Mouse (Mus musculus): ENCODE data around the gene Efcab2. TPM values are rescaled to one million over a fixed set of nuclear protein-coding genes. Genes with fewer than 3 reads are reported as not detected.

Efcab2 gene
- polyA plus RNA-seq, 1 experiment = 0.49 TPM

DNA sequence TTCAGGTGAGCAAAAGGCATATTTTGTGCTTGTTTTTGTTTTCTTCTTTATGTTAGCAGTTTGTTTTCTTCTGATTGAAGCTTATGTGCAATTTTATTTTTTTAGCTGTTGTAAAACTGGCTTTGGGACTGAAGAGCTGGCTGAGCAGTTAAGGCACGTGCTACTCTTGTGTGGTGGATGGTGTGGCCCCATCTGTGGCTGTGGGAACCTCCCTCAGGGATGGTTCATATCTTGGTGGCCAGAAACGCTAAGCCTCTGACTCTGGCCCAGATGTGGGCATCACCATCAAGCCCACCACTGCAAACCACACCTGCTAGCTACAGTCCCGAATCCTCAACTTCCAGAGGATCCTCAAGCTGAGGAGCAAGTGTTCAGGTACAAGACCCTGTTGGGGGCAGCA is 27.8 kb upstream of the Efcab2 start:
- no peak for TF ChIP-seq POLR2A (IDR thresholded peaks at IDR 0.05; ENCODE audit: control insufficient read depth, extremely low read depth, insufficient read depth, low read length, poor library complexity)
- no peak for TF ChIP-seq CTCF (IDR thresholded peaks at IDR 0.05; ENCODE audit: borderline replicate concordance, control insufficient read depth, extremely low read depth, insufficient read depth, low read length, poor library complexity)
- Histone ChIP-seq H3K36me3 (ENCODE audit: control insufficient read depth, insufficient read depth, low read length) (no peaks in the 10 kb centered on the region), H3K27me3 (ENCODE audit: control insufficient read depth, insufficient read depth, low read length) (no peaks in the 10 kb centered on the region), H3K4me1 (replicated peaks; ENCODE audit: control insufficient read depth, insufficient read depth, low read length) (no peaks in the 10 kb centered on the region), H3K4me3 (ENCODE audit: control insufficient read depth, insufficient read depth, low read length) (no peak overlapping the region), H3K27ac (ENCODE audit: control insufficient read depth, insufficient read depth, low read length) (no peak overlapping the region)
- DNase-seq = no peak
- WGBS = 70% methylated on average over 3 of the region's 3 CpGs

DNA sequence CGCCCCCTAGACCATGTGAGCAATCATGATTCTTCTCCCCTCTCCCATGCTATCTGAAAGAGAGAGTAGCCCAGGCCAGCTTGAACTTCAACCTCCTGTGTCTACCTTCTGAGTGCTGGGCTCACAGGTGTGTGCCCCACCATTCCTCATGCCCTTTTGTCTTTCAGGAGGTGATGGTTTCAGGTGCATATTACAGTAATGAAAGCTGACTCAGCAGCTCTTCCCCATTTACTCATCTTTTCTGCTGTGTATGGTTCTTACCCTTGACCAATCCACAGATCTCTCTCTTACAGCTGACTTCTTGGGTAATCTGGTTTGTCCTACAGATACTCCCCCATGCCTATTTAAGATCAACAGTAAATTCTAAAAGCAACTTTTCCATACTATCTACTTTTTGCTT is 26.7 kb upstream of the Efcab2 start:
- H3K4me3 ChIP-seq (ENCODE audit: control insufficient read depth, insufficient read depth, low read length) = no peak overlapping the region
- WGBS = 95% methylated on average over 1 of the region's 1 CpGs
- no peak overlapping the region for H3K27ac ChIP-seq (ENCODE audit: control insufficient read depth, insufficient read depth, low read length)
- TF ChIP-seq POLR2A (IDR thresholded peaks at IDR 0.05; ENCODE audit: control insufficient read depth, extremely low read depth, insufficient read depth, low read length, poor library complexity) (no peak), CTCF (IDR thresholded peaks at IDR 0.05; ENCODE audit: borderline replicate concordance, control insufficient read depth, extremely low read depth, insufficient read depth, low read length, poor library complexity) (no peak)
- H3K36me3 ChIP-seq (ENCODE audit: control insufficient read depth, insufficient read depth, low read length) = no peaks in the 10 kb centered on the region
- H3K27me3 ChIP-seq (ENCODE audit: control insufficient read depth, insufficient read depth, low read length) = no peaks in the 10 kb centered on the region
- H3K4me1 ChIP-seq (replicated peaks; ENCODE audit: control insufficient read depth, insufficient read depth, low read length) = no peaks in the 10 kb centered on the region
- no peak for DNase-seq

DNA sequence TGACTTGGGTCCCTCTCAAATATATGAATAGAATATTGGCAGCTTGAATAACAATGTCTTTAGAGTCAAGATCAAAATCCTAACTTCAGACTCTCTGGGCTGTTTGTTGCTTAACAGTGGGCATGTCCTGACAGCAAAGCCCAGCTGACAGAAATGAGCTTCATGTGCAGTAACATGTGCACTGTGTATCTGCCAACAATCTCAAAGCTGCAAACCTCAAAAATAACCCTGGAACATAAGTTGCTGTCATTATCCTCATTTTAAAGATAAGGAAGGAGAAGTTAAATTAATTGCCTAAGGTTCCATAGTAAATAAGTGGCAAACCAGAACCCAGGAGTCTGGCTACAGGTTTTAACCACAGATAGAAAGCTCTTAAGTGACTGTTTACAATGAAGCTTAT is 23.7 kb upstream of the Efcab2 start:
- no peak overlapping the region for H3K27ac ChIP-seq (ENCODE audit: control insufficient read depth, insufficient read depth, low read length)
- no peak for DNase-seq

DNA sequence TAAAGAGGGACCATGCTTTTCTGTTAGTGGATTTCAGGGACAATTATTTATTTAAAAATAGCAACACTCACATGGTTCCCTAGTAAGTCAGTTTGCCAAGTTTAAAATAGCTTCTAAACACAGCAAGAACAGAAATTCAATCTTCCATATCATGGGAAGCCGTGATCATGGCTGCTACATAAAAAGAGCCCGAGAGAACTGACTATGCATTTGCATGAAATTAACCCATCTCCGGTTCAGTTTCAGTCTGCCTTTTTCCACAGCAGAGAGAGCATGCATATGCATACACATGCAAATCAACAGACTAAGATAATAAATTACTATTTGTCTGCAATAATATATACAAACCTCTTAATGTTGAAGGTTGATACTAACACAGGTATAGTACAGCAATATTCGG is 17.1 kb upstream of the Efcab2 start:
- H3K36me3 ChIP-seq (ENCODE audit: control insufficient read depth, insufficient read depth, low read length) = no peaks in the 10 kb centered on the region
- H3K4me3 ChIP-seq (ENCODE audit: control insufficient read depth, insufficient read depth, low read length) = no peak overlapping the region
- H3K27ac ChIP-seq (ENCODE audit: control insufficient read depth, insufficient read depth, low read length) = no peak overlapping the region
- no peaks in the 10 kb centered on the region for H3K4me1 ChIP-seq (replicated peaks; ENCODE audit: control insufficient read depth, insufficient read depth, low read length)
- no peak for DNase-seq
- TF ChIP-seq CTCF (IDR thresholded peaks at IDR 0.05; ENCODE audit: borderline replicate concordance, control insufficient read depth, extremely low read depth, insufficient read depth, low read length, poor library complexity) = no peak
- TF ChIP-seq POLR2A (IDR thresholded peaks at IDR 0.05; ENCODE audit: control insufficient read depth, extremely low read depth, insufficient read depth, low read length, poor library complexity) = no peak
- H3K27me3 ChIP-seq (ENCODE audit: control insufficient read depth, insufficient read depth, low read length) = no peaks in the 10 kb centered on the region
- 94% methylated on average over 4 of the region's 4 CpGs for WGBS

More for the DNA sequence above, 23.7 kb upstream of the Efcab2 start:
- H3K27me3 ChIP-seq (ENCODE audit: control insufficient read depth, insufficient read depth, low read length) = no peaks in the 10 kb centered on the region
- TF ChIP-seq POLR2A (IDR thresholded peaks at IDR 0.05; ENCODE audit: control insufficient read depth, extremely low read depth, insufficient read depth, low read length, poor library complexity) (no peak), CTCF (IDR thresholded peaks at IDR 0.05; ENCODE audit: borderline replicate concordance, control insufficient read depth, extremely low read depth, insufficient read depth, low read length, poor library complexity) (no peak)
- H3K4me3 ChIP-seq (ENCODE audit: control insufficient read depth, insufficient read depth, low read length) = no peak overlapping the region
- H3K36me3 ChIP-seq (ENCODE audit: control insufficient read depth, insufficient read depth, low read length) = no peaks in the 10 kb centered on the region
- H3K4me1 ChIP-seq (replicated peaks; ENCODE audit: control insufficient read depth, insufficient read depth, low read length) = no peaks in the 10 kb centered on the region

DNA sequence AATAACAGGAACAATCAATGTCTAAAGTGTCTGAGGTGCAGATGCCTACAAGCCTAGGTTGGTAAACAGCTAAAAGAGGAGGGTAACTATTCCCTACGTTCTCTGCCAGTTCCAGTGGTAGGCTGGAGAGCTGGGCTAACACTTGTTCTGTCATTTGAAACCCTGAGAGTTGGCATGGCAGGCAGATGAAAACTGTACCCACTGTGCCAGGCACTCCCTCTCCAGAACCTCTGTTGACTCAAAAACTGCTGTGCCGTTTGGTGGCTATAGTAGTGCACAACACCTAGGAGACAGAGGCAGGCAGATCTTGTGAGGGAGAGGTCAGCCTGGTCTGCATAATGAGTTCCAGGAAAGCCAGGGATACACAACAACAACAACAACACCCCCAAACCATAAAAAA is 16.5 kb upstream of the Efcab2 start:
- no peak overlapping the region for H3K4me3 ChIP-seq (ENCODE audit: control insufficient read depth, insufficient read depth, low read length)
- TF ChIP-seq POLR2A (IDR thresholded peaks at IDR 0.05; ENCODE audit: control insufficient read depth, extremely low read depth, insufficient read depth, low read length, poor library complexity) (no peak), CTCF (IDR thresholded peaks at IDR 0.05; ENCODE audit: borderline replicate concordance, control insufficient read depth, extremely low read depth, insufficient read depth, low read length, poor library complexity) (no peak)
- no peaks in the 10 kb centered on the region for H3K27me3 ChIP-seq (ENCODE audit: control insufficient read depth, insufficient read depth, low read length)
- no peak overlapping the region for H3K27ac ChIP-seq (ENCODE audit: control insufficient read depth, insufficient read depth, low read length)
- no peaks in the 10 kb centered on the region for H3K4me1 ChIP-seq (replicated peaks; ENCODE audit: control insufficient read depth, insufficient read depth, low read length)
- no peak for DNase-seq
- 98% methylated on average over 2 of the region's 2 CpGs for WGBS
- no peaks in the 10 kb centered on the region for H3K36me3 ChIP-seq (ENCODE audit: control insufficient read depth, insufficient read depth, low read length)

DNA sequence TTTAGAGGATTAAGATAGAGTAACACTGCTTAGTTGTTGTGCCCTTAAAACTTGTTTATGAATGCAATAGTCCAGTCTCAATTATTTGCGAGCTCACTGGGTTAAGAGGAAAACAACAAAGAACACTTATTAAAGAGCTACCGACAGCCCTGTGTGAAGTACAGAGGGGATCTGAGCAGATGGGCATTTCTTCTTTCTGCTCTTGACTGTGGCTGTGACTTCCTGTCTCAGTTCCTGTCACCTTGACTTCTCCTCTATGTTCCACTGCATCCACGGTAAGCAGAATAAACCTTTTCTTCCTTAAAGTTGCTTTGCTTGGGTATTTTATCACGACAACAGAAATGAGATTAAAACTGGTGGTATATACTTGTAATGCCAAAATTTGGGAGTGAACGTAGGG is 12.9 kb upstream of the Efcab2 start:
- Histone ChIP-seq H3K4me3 (ENCODE audit: control insufficient read depth, insufficient read depth, low read length) (no peak overlapping the region), H3K36me3 (ENCODE audit: control insufficient read depth, insufficient read depth, low read length) (no peaks in the 10 kb centered on the region), H3K4me1 (replicated peaks; ENCODE audit: control insufficient read depth, insufficient read depth, low read length) (no peaks in the 10 kb centered on the region), H3K27ac (ENCODE audit: control insufficient read depth, insufficient read depth, low read length) (no peak overlapping the region), H3K27me3 (ENCODE audit: control insufficient read depth, insufficient read depth, low read length) (no peaks in the 10 kb centered on the region)
- DNase-seq = no peak
- TF ChIP-seq CTCF (IDR thresholded peaks at IDR 0.05; ENCODE audit: borderline replicate concordance, control insufficient read depth, extremely low read depth, insufficient read depth, low read length, poor library complexity) = no peak
- no peak for TF ChIP-seq POLR2A (IDR thresholded peaks at IDR 0.05; ENCODE audit: control insufficient read depth, extremely low read depth, insufficient read depth, low read length, poor library complexity)
- WGBS = 21% methylated on average over 5 of the region's 5 CpGs

DNA sequence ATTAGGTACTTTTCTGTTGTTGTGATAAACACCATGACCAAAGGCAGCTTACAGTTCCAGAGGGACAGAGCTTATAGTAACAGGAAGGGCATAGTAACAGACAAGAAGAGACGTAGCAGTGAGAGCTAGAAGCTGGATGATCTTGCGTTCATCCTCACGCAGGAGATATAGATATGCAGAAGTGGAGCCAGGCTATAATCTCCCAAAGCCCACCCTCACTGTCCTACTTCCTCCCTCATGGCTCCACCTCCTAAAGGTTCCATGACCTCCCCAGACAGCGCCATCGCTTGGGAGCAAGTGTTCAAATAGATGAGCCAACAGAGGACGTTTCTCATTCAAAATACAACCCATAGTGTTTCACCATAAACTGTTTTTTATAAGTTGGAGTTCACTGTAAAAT is 10.8 kb upstream of the Efcab2 start:
- Histone ChIP-seq H3K27ac (ENCODE audit: control insufficient read depth, insufficient read depth, low read length) (no peak overlapping the region), H3K36me3 (ENCODE audit: control insufficient read depth, insufficient read depth, low read length) (no peaks in the 10 kb centered on the region), H3K4me3 (ENCODE audit: control insufficient read depth, insufficient read depth, low read length) (no peak overlapping the region), H3K4me1 (replicated peaks; ENCODE audit: control insufficient read depth, insufficient read depth, low read length) (no peaks in the 10 kb centered on the region), H3K27me3 (ENCODE audit: control insufficient read depth, insufficient read depth, low read length) (no peaks in the 10 kb centered on the region)
- 95% methylated on average over 6 of the region's 6 CpGs for WGBS
- TF ChIP-seq CTCF (IDR thresholded peaks at IDR 0.05; ENCODE audit: borderline replicate concordance, control insufficient read depth, extremely low read depth, insufficient read depth, low read length, poor library complexity) = no peak
- TF ChIP-seq POLR2A (IDR thresholded peaks at IDR 0.05; ENCODE audit: control insufficient read depth, extremely low read depth, insufficient read depth, low read length, poor library complexity) = no peak
- DNase-seq = no peak
